Mouse (Mus musculus): ENCODE measurements around the gene Smim6. TPM values are rescaled to one million over a fixed set of nuclear protein-coding genes. Genes with fewer than 3 reads are reported as not detected.

Gene Smim6
- polyA plus RNA-seq, 1 experiment from 2014 or later, result 40.9 TPM

GRCm38 (mm10) chr11:115948316-115948715 is 36.5 kb downstream of the Smim6 start:
- H3K36me3 ChIP-seq, result peaks cover 30% of the 10 kb centered on the region; the same call in 1 of the 2 replicates
- no peak overlapping the region for H3K27ac ChIP-seq
- no peaks in the 10 kb centered on the region for H3K4me1 ChIP-seq
- no peak overlapping the region for H3K4me3 ChIP-seq (replicated peaks)
- no peaks in the 10 kb centered on the region for H3K27me3 ChIP-seq (replicated peaks)
- H3K9me3 ChIP-seq, result no peaks in the 10 kb centered on the region
- 91% methylated on average over 9 of the region's 9 CpGs for WGBS
- H3K9ac ChIP-seq, result no peak overlapping the region
- H3K4me2 ChIP-seq, result no peak overlapping the region
- no peak for ATAC-seq (ENCODE audit: insufficient read depth, low FRiP score, low read depth)

DNA sequence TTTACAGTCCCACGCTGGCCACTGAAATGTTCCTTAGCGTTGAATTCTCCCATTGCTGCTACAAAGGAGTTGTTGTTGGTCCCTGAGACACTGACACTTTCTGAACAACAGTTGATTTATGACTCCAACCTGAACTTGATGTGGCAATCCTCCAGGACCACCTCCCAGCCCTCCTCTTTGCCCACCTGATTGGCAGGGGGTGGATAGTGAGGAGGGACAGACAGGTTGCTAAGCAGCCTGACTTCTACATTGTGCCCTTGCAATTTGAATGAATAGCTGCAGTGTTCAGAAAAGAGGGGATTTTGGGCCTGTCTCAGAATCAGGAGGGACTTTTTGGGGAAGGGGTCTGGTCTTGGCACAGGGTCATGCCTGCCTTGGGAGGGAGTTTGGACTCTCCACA is 38.9 kb downstream of the Smim6 start:
- 80% methylated on average over 2 of the region's 2 CpGs for WGBS
- H3K36me3 ChIP-seq, result peaks cover 28% of the 10 kb centered on the region; the same call in 1 of the 2 replicates
- ATAC-seq (ENCODE audit: insufficient read depth, low FRiP score, low read depth), result no peak
- no peak overlapping the region for H3K9ac ChIP-seq
- H3K4me3 ChIP-seq (replicated peaks), result no peak overlapping the region
- no peaks in the 10 kb centered on the region for H3K27me3 ChIP-seq (replicated peaks)
- H3K27ac ChIP-seq, result no peak overlapping the region
- H3K4me2 ChIP-seq, result no peak overlapping the region
- H3K4me1 ChIP-seq, result peaks cover 11% of the 10 kb centered on the region
- H3K9me3 ChIP-seq, result no peaks in the 10 kb centered on the region

DNA sequence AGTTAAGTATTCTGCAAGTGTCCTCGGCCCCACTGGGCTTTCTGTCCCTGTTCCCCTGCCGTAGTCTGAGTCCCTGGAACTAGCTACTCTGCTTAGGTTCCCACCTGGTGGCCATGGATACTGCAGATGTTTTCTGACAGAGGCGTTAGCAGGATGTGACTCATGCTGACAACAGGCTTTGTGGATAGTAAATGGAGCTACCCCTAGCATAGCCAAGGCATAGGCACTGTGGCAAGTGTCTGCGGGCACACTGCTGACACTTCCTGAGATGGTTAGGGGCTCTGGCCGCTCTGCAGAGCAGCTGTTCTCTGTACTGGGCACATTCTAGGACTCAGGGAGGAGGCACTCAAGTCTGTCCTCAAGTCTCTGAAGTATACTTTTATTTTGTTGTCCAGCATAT is 42.9 kb downstream of the Smim6 start:
- Histone ChIP-seq H3K4me1 (peaks cover 23% of the 10 kb centered on the region), H3K36me3 (peaks cover 22% of the 10 kb centered on the region)
- WGBS, result 83% methylated on average over 5 of the region's 5 CpGs

DNA sequence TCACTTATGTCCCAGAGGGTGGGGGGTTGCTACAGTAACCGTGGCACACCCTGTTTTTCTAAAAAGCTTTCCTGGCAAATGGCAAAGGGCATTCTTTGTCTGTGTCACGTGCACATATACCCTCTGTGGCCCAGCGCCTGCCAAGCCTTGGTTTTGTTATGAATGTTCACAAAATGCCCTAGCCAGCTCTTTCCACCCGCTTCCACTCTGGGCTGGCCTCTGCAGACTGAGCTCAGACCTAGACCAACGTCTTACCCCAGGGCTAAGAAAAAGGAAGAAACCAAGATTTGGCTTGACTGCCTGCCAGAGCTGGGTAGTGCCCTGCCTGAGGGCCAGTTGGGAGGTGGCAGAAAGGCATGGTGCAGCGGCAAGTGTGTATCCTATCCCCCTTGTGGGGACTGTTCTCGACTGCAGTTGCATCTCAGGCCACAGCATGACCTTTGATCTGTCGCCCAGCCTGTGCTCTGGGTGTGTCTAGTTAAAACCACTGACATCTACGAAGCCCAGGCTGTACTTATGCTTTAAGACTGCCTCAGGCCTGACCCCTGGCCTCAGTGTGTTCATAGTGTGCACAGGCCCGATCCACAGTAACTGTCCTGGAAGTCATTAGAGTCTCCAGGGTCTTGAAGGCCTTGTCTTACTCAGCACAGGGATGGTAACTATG is 43.5 kb downstream of the Smim6 start:
- H3K36me3 ChIP-seq, result peaks cover 27% of the 10 kb centered on the region

More for the DNA sequence above, 42.9 kb downstream of the Smim6 start:
- Histone ChIP-seq H3K4me3 (replicated peaks) (no peak overlapping the region), H3K27ac (peak overlapping the region; percentile 88), H3K27me3 (replicated peaks) (no peaks in the 10 kb centered on the region), H3K4me2 (no peak overlapping the region), H3K9ac (no peak overlapping the region), H3K9me3 (no peaks in the 10 kb centered on the region)
- no peak for ATAC-seq (ENCODE audit: insufficient read depth, low FRiP score, low read depth)

GRCm38 (mm10) chr11:115956453-115956852 is 44.6 kb downstream of the Smim6 start:
- no peak overlapping the region for H3K9ac ChIP-seq
- H3K9me3 ChIP-seq, result no peaks in the 10 kb centered on the region
- H3K36me3 ChIP-seq, result peaks cover 30% of the 10 kb centered on the region
- H3K4me3 ChIP-seq (replicated peaks), result no peak overlapping the region
- peak; percentile 48; the same call in 1 of the 2 replicates for ATAC-seq (ENCODE audit: insufficient read depth, low FRiP score, low read depth)
- no peak overlapping the region for H3K4me2 ChIP-seq
- H3K27ac ChIP-seq, result peak overlapping the region; percentile 81
- peaks cover 23% of the 10 kb centered on the region for H3K4me1 ChIP-seq
- WGBS, result 60% methylated on average over 4 of the region's 4 CpGs
- no peaks in the 10 kb centered on the region for H3K27me3 ChIP-seq (replicated peaks)

More for the DNA sequence above, 43.5 kb downstream of the Smim6 start:
- 60% methylated on average over 10 of the region's 10 CpGs for WGBS
- peaks cover 23% of the 10 kb centered on the region for H3K4me1 ChIP-seq
- H3K4me2 ChIP-seq, result no peak overlapping the region
- no peak overlapping the region for H3K4me3 ChIP-seq (replicated peaks)
- H3K27ac ChIP-seq, result peak overlapping the region; percentile 88
- no peaks in the 10 kb centered on the region for H3K27me3 ChIP-seq (replicated peaks)
- H3K9me3 ChIP-seq, result no peaks in the 10 kb centered on the region
- ATAC-seq (ENCODE audit: insufficient read depth, low FRiP score, low read depth), result peak; percentile 55
- H3K9ac ChIP-seq, result no peak overlapping the region

- no peaks in the 10 kb centered on the region for H3K27me3 ChIP-seq (replicated peaks)
- peaks cover 37% of the 10 kb centered on the region for H3K36me3 ChIP-seq
- H3K4me1 ChIP-seq, result peaks cover 23% of the 10 kb centered on the region
- no peak for ATAC-seq (ENCODE audit: insufficient read depth, low FRiP score, low read depth)
- no peak overlapping the region for H3K4me2 ChIP-seq
- no peaks in the 10 kb centered on the region for H3K9me3 ChIP-seq
- peak overlapping the region; percentile 81; the same call in 1 of the 2 replicates for H3K27ac ChIP-seq
- 68% methylated on average over 7 of the region's 7 CpGs for WGBS
- no peak overlapping the region for H3K9ac ChIP-seq
- H3K4me3 ChIP-seq (replicated peaks), result no peak overlapping the region
These were observed 46.2 kb downstream of the Smim6 start for GRCm38 (mm10) chr11:115957971-115958370.

DNA sequence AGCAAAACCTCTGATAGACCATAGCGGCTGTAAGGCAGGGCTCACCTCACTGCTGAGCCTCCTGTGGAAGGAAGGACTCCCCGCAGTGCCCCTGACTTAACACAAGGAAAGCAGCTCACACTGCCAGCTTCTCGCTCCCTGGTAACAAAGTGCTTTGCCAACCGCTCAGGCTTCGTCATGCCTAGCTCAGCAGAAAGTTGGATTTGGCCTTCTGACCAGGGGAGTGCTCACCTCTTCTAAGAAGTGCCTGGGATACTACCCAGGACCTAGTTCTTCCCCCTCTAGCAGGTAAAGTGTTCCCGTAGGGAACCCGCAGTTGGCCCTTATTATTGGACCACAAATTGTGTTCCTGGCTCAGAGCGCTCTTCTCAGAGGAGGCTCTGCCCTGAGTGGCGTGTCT is 47.2 kb downstream of the Smim6 start:
- no peaks in the 10 kb centered on the region for H3K27me3 ChIP-seq (replicated peaks)
- H3K4me1 ChIP-seq, result peaks cover 23% of the 10 kb centered on the region
- 95% methylated on average over 9 of the region's 9 CpGs for WGBS
- no peak overlapping the region for H3K4me3 ChIP-seq (replicated peaks)
- ATAC-seq (ENCODE audit: insufficient read depth, low FRiP score, low read depth), result no peak
- H3K36me3 ChIP-seq, result peaks cover 47% of the 10 kb centered on the region
- H3K4me2 ChIP-seq, result no peak overlapping the region
- H3K9ac ChIP-seq, result no peak overlapping the region
- no peak overlapping the region for H3K27ac ChIP-seq
- no peaks in the 10 kb centered on the region for H3K9me3 ChIP-seq

- H3K4me3 ChIP-seq (replicated peaks), result no peak overlapping the region
- no peak overlapping the region for H3K27ac ChIP-seq
- no peaks in the 10 kb centered on the region for H3K9me3 ChIP-seq
- 91% methylated on average over 9 of the region's 9 CpGs for WGBS
- no peak overlapping the region for H3K4me2 ChIP-seq
- no peak overlapping the region for H3K9ac ChIP-seq
- H3K27me3 ChIP-seq (replicated peaks), result no peaks in the 10 kb centered on the region
- peaks cover 64% of the 10 kb centered on the region for H3K36me3 ChIP-seq
- no peaks in the 10 kb centered on the region for H3K4me1 ChIP-seq
- ATAC-seq (ENCODE audit: insufficient read depth, low FRiP score, low read depth), result no peak
These were observed 51.0 kb downstream of the Smim6 start for GRCm38 (mm10) chr11:115962651-115963412.

Other genes starting within 250 kb of the Smim6 start
- gene Grb2, start 203.4 kb upstream of the Smim6 start, polyA plus RNA-seq (2015; fragmentation: Nextera tagmentation; extraction: Ambion mirVana), result 83.5 and 85.7 TPM in 2 replicates
- gene Tmem94, start 146.6 kb upstream of the Smim6 start, polyA plus RNA-seq (2015; fragmentation: Nextera tagmentation; extraction: Ambion mirVana), result 19.9 and 20.7 TPM in 2 replicates
- 11.7 and 13.1 TPM in 2 replicates for gene Caskin2, start 98.4 kb upstream of the Smim6 start, polyA plus RNA-seq (2015; fragmentation: Nextera tagmentation; extraction: Ambion mirVana)
- 28.2 and 30.6 TPM in 2 replicates for gene Tsen54, start 97.3 kb upstream of the Smim6 start, polyA plus RNA-seq (2015; fragmentation: Nextera tagmentation; extraction: Ambion mirVana)
- 60.4 and 61.5 TPM in 2 replicates for gene Llgl2, start 88.0 kb upstream of the Smim6 start, polyA plus RNA-seq (2015; fragmentation: Nextera tagmentation; extraction: Ambion mirVana)
- 17.8 and 24.7 TPM in 2 replicates for gene Myo15b, start 53.6 kb upstream of the Smim6 start, polyA plus RNA-seq (2015; fragmentation: Nextera tagmentation; extraction: Ambion mirVana)
- gene Smim5, start 12.1 kb upstream of the Smim6 start, polyA plus RNA-seq (2015; fragmentation: Nextera tagmentation; extraction: Ambion mirVana), result 3.5 and 5.5 TPM in 2 replicates
- gene Sap30bp, start 21.3 kb downstream of the Smim6 start, polyA plus RNA-seq (2015; fragmentation: Nextera tagmentation; extraction: Ambion mirVana), result 34.6 and 36.4 TPM in 2 replicates
- 16.3 and 21.9 TPM in 2 replicates for gene Recql5, start 21.5 kb downstream of the Smim6 start, polyA plus RNA-seq (2015; fragmentation: Nextera tagmentation; extraction: Ambion mirVana)
- gene Itgb4, start 62.7 kb downstream of the Smim6 start, polyA plus RNA-seq (2015; fragmentation: Nextera tagmentation; extraction: Ambion mirVana), result 13.4 and 13.5 TPM in 2 replicates
- gene Galk1, start 100.7 kb downstream of the Smim6 start, polyA plus RNA-seq (2015; fragmentation: Nextera tagmentation; extraction: Ambion mirVana), result 186 and 208 TPM in 2 replicates
- gene H3f3b, start 115.9 kb downstream of the Smim6 start, polyA plus RNA-seq (2015; fragmentation: Nextera tagmentation; extraction: Ambion mirVana), result 1,577 and 1,755 TPM in 2 replicates
- 27.3 and 33.2 TPM in 2 replicates for gene Unk, start 118.3 kb downstream of the Smim6 start, polyA plus RNA-seq (2015; fragmentation: Nextera tagmentation; extraction: Ambion mirVana)
- gene Unc13d, start 165.9 kb downstream of the Smim6 start, polyA plus RNA-seq (2015; fragmentation: Nextera tagmentation; extraction: Ambion mirVana), result 6.5 and 8.0 TPM in 2 replicates
- gene Wbp2, start 175.0 kb downstream of the Smim6 start, polyA plus RNA-seq (2015; fragmentation: Nextera tagmentation; extraction: Ambion mirVana), result 70.4 and 77.6 TPM in 2 replicates
- 27.6 and 30.9 TPM in 2 replicates for gene Trim47, start 215.2 kb downstream of the Smim6 start, polyA plus RNA-seq (2015; fragmentation: Nextera tagmentation; extraction: Ambion mirVana)
- gene Trim65, start 219.1 kb downstream of the Smim6 start, polyA plus RNA-seq (2015; fragmentation: Nextera tagmentation; extraction: Ambion mirVana), result 5.7 and 6.5 TPM in 2 replicates
- gene Mrpl38, start 226.9 kb downstream of the Smim6 start, polyA plus RNA-seq (2015; fragmentation: Nextera tagmentation; extraction: Ambion mirVana), result 94.8 and 102 TPM in 2 replicates

Data from stomach, embryonic 15.5 days (tissue).